Mouse (Mus musculus) liver, postnatal 0 days (tissue): ENCODE results near the gene Insyn1.

Experiments
- CTCF ChIP-seq: sonication (generic); IDR thresholded peaks from 2 replicates; pipeline ENCODE4 v1.5.1; 2016; ENCODE audit warnings: antibody characterized with exemption, low read depth
- EP300 ChIP-seq: IDR thresholded peaks from 2 replicates; pipeline ENCODE4 v1.6.1; 2016; ENCODE audit warnings: antibody characterized with exemption, low read depth, mild to moderate bottlenecking

GRCm38 (mm10) chr9:58442105-58443010 is 46.0 kb upstream of the Insyn1 start:
- no peak for TF ChIP-seq CTCF
- TF ChIP-seq EP300: no peak
